11 mouse cellular contexts compared by ENCODE assay signal in genomic region chr10:107252503-107252815, GRCm38 (mm10).
"Had no signal": no experiment of that assay in that cellular context is flagged by ENCODE, and none has a peak within 500 bp of the region (broad histone marks: within the 10 kb centered on the region; RNA-seq: fewer than 3 reads in every experiment).

No protein-coding gene starts in this region.

- DNase-seq: retina, postnatal 1 day; right cerebral cortex, adult 18-20 months; right cerebral cortex, postnatal 14 days; right cerebral cortex, postnatal 25 days; right cerebral cortex, postnatal 4 days; thymus, adult 18-20 months; thymus, adult 2 months; thymus, postnatal 14 days; thymus, postnatal 25 days; thymus, postnatal 36 days; thymus, postnatal 4 days had no signal
